Mouse (Mus musculus) embryo, embryonic 10 days (tissue): ENCODE measurements at regions not wholly inside any gene's neighbourhood (a gene's known extent, or its start where the extent isn't known, plus 50 kb on each side); places are given as distances from the start of the nearest gene placed in this dataset.

ENCODE experiments used
- DNase-seq: peaks from one replicate; pipeline ENCODE4 v3.0.0-alpha.2; 2015; ENCODE audit warnings: low spot score

DNA sequence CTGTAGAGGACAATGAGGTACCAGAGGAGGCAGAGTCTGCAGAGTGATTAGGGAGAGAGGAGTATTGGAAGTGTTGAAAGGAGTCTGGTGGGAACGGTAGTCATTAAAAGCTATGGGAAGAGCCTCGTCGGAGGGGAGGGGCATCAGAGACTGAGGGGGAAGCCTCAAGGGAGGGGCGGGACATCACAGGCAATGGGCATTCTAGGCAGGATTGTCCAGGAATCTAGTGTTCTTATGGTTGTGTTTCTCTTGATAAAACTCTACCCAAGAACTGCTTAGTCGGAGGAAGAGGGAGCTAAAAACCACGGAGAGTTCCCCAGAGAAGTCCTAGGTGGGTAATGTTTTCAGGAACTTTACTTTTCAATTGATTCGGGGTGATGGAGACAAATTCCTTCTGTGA is 90.2 kb downstream of the Sec23ip start:
- no peak for DNase-seq

DNA sequence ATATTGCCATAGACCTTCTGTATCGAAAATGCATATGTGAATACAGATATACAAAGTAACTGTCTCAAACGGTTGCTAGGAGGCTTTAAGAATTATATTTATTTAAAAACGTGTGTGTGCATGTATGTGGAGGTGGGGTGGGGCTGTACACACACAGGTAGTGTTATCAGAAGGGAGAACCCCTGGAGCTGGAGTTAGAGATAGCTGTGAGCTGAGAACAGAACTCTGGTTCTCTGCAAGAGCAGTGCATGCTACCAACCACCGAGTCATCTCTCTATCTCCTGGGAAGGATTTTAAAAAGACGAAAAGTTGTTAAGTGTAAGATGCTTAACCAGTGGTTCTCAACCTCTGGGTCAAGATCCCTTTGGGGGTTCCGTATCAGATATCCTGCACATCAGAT is 91.7 kb downstream of the Sec23ip start:
- no peak for DNase-seq

DNA sequence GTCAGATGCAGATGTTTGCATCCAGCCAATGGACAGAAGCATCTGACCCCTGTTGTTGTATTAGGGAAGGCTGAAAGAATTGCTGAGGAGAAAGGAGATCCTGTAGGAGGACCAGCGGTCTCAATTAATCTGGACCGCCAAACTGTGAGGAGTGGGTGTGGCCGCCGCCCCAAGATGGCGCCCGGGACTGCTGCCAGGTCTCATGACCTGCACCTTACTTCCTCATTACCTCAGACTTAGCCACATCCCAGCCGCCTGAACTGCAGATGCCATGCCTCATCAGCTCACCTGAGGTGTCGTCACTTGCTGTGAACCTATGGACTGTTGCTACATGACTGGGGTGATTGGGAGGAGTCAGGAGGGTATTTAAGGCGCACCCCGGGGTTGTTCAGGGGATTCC is 97.8 kb downstream of the Sec23ip start:
- no peak for DNase-seq

DNA sequence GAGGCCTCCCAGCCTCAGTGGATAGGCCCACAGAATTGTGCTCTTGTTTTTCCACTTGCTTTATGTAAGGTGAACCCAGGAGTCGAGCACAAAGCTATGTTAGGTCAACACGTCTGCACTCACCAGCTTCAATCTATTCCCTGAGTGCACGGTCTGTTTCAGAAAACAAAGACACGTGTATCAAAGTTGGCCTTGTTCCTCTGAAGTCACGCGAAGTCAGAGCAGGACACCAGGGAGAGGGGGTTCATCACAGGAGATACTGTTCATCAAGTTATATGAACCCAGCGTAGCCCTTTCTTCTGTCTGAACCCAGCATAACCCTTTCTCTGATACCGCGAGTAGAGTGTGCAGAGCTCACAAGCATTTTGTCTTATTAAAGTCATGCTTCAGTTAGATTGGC is 98.8 kb downstream of the Sec23ip start:
- DNase-seq: no peak

DNA sequence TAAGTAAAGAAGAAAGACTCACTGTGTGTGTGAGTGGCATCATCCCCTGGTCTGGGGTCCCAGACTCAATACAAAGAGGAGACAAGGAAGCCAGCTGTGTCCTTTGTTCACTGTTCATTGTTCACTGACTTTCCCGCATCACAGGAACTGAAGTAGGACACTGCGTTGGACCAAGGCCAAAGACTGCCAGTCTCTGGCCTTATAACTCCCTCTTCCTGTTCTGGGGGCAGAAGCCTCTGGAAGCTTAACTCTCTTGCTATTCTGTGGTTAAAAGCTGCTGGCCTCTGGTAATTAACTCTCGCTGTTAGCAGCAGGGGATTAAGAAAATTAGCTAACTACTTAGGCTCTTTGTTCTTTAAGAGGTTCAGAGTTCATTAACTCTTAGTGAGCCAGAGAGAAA is 104.5 kb downstream of the Sec23ip start:
- no peak for DNase-seq

DNA sequence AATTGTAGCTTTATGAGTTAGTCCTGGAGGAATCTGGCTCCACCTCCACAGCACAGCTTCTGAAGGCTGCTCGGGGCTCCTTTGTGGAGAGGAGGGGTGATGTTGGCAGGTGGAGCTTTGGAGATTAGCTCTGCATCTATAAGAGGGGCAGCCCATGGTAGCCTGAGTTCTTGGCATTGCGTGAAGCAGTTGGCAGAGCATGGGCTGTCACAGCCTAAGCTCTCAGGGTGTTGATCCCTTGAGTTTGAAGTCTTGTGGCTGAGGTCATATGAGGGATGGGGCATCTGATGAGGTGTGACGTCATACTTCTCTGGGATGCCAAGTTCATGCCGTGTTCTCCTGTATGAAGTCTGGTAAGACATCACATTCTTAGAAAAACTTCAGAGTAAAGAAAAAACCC is 109.5 kb downstream of the Sec23ip start:
- DNase-seq: no peak

DNA sequence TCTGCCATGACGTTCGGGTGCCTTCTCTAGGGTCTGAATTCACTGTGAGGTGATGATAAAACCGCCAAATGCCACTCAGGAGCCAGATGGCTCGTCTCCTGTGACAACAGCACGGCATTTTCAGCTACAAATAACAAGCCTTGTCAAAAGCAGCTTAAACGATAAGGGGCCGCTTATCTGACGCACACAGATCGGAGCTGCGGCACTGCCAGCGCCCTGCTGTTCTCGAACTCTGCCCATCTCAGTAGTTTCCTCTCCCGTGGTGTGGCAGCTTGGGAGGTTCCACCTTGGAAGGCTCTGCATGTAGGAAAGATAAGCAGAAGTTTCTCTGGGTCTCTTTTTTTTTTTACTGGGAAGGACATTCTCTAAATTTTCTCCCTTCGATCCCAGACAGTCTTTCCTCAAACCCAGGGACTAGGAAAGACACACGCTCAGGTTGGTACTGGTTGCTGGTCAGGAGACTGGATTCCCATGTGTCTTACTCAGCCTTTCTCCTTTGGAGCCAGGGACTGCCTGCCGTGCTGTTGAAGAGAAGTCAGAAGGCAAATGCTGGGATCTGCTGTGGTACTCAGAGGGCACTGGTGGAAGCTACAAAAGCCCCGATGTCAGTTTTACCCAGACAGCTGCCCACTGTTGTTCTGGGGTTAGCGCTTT is 110.1 kb downstream of the Sec23ip start:
- no peak for DNase-seq

DNA sequence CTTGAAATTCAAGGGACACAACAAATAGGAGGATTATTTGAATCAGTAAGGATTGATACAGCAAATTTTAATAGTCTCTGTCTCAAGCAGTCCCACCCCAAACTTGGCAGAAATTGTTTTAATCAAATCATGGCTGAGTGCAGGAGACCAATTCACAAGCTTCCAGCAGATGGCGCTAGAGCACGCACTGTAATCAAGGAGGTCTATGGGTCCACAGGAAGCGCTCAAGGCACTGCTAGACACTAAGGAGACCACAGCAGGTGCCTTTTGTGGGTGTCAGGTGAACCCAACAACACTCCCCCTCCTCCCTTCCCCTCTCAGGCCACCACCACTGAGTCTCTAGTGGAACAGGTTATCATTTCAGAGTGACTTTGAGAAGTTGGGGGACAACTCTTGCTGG is 115.4 kb downstream of the Sec23ip start:
- peak; percentile 89 for DNase-seq

DNA sequence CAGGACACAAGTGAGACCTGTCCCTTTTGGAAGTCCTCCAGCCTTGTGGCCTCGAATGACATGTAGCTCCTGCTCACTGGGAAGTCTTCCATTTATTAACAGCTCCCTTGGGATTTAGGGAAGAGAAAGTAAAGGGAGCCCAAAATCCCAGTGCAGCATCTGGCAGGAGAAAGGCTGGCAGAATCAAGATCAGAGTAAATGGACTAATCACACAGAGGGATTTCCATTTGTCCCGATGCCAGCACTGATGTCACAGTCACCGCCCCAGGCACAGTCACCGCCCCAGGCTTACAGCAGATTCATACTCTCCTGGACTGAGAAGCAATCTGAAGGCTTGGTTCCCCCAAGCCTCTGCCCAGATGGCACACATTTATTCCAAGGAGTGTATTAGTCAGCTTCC is 116.0 kb downstream of the Sec23ip start:
- DNase-seq: no peak

DNA sequence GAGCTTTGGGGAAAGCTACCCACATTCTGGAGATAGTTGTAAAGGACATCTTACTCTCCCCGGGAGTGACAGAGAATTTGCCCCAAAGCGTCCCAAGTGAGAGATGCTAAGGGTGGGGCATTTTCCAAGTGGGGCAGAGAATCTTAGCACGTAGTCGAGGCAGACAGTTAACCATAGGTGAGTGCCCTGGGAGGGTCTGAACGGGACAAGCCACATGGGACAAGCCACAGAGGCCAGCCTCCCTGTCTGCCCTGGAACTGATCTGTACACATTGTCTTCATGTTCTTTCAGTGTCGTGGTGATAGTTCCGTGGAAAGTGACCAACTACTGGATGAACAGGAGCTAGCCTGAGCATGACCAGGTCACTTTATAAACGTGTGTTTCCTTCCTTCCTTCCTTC is 116.6 kb downstream of the Sec23ip start:
- no peak for DNase-seq

DNA sequence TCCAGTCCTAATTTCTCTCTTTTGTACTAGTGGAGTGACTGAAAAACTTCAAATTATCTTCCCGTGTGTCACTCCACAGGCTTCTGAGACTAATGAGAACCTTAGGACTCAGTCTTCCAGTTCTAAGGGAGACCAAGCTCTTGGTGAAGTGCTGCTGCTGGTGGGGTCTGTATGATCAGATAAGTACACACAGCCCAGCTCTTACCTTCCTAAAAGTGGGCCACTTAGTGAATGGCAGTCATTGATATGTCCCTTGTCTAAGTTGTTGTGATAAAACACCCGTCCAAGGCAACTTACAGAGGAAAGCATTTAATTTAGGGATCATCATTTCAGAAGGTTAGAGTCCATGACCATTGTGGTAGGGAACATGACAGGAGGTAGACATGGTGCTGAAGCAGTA is 124.1 kb downstream of the Sec23ip start:
- DNase-seq: no peak

DNA sequence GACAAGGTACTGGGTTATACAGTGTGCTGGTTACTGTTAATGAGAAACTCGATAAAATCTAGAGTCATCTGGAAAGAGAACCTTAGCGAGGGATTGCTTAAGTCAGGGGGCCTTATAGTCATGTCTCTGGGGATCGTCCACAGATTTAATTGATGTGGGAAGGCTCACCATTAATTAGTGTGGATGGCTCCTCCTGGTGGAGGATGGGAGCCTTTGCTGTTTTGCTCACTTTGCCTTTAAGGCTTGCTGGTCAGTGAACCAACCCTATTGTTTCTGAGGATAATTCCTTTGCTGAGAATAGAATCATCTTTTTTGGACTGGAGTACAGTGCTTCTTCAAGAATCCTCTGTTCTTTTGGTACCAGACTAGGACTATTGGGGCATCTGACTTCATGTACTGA is 139.3 kb downstream of the Sec23ip start:
- DNase-seq: no peak

DNA sequence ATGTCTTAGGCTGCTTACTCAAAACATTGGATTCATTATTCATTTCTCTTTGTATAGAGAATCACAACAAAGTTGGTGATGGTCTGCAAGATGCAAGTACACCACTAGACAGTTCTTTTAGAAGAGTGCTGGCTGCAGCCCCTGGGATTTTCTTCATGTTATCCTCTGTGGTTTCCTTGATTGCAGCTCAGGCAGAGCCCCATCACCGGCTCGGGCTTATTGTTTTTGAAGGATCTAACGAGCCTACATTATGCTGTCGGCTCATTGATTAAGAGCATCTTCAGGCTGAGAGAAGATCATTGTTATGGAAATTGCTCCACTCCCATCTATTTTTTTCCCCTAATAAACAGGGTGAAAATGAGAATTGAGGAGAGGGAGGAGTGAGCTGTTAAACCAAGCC is 140.8 kb downstream of the Sec23ip start:
- no peak for DNase-seq

DNA sequence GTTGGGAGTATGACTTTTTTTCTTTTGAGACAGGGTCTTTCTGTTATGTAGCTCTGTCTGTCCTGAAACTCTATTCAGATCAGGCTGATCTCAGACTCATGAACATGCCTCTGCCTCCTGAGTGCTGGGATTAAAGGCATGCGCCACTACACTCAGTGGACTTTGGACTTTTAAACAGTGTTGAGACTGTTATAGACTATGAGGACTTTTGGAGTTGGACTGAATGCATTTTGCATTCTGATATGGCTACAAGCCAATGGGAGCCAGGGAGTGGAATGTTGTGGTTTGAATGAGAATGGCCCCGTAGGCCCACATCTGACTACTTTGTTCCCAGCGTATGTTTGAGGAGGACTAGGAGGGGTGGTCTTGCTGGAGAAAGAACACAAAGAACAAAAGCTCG is 165.4 kb downstream of the Sec23ip start:
- DNase-seq: no peak

DNA sequence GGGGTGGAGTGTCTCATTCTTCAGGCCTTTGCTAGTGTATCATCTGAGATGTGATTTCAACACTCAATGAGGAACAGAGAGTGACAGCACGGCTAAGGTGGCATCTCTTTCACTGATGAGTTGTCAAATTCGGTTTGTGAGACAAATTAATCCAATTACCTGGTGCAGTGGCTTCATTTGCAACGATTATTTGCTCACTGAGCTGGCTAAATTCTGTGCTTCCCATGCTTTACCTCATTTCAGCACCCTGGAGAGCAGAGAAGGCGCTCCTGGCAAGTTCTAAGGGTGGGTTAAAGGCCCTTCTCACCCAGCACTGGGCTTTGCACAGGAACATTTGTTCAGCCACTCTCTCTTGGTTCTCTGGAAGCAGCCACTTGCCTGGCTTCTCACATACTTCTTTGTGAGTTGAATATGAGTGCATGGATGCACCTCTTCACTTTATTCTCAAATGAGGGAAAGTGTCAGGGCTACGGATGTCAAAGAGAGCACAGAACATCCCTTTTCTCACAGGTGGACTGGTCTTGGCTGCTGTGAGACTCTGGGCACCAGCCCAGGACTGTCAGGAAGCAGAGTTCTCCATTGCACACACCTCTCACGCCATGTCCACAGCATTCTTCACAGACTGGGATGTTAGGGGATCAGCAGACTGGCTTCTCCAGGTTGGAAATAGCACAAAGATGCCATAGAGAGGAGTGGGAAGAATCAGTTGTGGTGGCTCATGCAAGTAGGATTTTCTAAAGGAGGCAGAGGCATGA is 193.4 kb downstream of the Sec23ip start:
- DNase-seq: peak; percentile 76

DNA sequence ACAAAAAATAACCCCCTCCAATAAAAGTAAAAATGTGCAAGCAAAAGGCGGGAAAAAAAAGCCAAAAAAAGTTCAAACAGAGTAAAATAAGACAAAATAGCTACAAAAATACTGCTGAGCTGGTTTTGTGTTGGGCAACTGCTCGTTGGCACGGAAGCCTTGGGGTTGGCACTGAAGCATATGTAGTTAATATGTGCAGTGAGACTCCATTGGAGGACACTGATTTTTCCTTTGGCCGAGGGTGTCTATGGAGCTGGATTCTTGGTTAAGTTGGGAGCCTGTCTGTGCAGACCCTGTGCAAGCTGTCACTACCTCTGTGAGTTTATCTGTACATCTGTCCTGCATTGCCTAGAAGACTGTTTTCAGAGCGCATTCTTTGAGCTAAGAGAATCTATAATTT is 215.8 kb downstream of the Sec23ip start:
- DNase-seq: no peak

DNA sequence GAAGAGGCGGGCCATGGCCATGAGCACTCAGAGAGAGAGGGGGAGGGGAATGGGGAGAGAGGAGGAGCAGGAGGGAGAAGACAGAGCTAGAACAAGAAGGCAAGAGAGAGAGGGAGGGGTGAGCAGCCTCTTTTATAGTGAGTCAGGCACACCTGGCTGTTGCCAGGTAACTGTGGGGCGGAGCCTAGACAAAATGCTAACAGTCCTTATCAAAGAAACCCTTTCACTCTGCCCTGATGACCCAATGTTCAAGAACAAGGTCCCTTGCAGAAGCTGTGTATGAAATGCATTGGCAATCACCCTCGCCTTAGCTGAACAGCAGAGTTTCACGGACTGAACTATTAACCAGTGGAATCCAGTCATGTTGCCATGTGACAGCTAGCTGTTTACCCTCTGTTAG is 235.2 kb downstream of the Sec23ip start:
- no peak for DNase-seq

DNA sequence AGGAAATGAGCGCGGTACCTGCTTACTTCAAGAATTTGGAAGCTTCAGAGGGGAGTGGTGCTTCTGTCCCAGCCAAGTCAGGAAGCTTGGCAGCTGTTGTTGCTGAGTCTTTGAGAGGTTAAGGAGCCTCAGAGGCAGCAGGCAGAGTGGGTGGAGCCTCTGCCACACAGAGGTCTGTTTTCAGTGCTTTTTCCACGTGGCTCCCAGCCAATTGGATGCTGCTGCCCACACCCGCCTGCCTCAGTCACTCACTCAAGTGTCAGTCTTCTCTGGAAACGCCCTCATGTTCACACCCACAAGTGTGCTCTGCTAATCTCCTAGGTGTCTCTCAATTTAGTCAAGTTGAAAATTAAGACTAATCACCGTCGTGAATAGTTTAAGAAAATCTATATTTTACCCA is 236.1 kb downstream of the Sec23ip start:
- DNase-seq: peak; percentile 40

DNA sequence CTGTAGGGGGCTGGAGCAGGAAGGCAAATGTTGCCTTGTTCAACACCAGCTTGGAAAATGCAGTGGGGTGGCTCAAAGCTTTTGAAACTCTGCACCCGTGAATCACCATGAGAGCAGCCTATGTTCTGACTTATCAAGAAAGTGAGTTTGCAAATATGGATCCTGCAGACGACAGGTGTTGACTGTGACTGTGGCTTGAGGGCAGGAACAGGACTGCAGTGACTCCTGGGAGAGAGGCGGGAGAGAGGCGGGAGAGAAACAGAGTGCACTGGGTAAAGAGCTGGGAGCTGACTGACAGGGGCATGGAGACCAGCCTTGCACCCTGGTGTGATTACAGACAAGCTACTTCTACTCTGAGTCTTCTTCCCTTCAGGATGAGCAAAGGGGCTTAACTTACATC is 254.0 kb downstream of the Sec23ip start:
- no peak for DNase-seq

DNA sequence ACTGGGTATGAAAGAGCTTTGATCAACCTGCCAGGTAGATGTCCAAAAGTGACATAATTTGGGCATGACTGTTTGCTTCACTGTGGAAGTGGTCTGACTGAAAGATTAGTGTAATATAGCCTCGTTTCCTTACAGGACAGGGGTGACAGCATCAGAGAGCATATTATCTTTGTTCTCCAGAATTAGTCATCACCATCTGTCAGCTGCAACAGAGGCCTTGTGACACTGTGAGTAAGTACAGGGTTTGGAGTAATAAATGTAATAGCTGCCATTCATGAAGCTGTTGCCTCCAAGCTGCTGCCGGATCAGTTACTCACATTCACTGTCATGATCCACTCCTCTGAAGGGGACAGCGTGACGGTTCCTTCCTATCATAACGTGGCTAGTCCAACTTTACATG is 254.4 kb upstream of the Plpp4 start:
- DNase-seq: no peak

DNA sequence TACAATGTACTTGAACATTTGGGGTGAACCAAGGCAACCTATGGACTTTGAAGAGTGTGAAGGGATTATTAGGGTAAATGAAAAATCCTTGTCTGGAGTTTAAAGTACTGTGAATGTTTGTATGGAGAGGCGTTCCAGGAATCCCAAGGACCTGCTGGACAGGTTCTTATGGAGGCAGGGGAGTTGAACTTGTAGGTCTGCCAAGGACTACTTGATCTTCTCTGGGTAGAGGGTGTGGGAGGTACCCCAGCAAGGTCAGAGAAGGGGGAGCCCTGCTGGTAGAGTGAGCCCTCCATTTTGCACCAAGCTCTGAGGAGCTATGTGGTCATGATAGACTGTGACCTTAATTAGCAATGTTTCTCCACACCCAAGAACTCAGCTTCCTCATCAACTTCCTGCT is 253.7 kb upstream of the Plpp4 start:
- no peak for DNase-seq

DNA sequence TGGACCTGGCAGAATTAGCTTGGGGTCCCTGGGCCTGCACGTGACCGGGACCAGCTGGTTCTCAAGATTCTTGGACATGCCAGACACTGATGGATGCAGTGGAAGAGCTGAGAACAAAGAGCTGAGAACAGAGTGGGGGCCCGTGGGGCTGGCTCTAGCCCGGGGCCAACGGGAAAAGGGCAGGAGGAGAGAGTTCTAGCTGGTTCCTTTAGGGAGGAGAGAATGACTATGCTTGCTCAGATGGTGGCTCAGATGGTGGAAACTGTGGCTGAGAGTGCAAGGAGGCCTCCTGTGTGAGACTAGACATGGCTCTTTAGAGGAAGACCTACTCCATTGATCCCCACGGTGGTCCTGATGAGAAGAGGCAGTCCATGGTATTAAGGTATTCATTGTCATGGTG is 240.5 kb upstream of the Plpp4 start:
- DNase-seq: no peak

DNA sequence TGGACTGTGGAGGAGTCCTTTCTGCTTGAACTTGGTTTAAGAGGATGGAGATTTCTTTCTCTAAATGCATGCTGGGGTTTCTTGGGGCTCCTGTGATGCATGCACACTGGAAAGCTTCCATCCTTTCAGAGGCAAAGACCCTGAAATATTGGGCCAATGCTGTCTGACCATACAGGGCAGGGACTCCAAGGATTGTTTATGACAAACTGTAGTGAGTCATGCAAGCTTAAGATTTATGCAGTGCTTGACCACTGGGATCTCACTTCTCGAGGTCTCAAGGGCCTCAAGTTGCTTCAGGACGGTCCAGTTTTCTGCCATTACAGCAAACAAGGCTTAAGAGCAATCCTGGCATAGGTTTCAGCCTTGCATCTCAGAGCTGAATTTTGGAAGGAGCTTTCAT is 229.7 kb upstream of the Plpp4 start:
- DNase-seq: no peak

DNA sequence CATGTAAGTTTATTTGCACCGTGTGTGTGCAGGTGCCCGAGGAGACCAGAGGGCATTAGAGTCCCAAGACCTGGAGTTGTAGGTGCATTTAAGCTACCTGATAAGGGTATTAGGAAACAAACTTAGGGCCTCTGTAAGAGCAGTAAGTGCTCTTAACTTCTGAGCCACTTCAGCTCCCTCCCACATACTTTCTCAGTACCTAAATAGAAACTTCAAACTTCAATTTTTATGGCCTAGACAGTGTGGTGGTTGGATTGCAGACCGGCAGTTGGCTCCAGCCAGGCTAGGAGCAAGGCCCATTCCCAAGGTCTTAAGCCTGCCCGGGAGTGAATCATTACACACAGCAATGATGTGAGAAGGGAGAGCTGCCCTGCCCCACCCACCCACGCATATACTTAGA is 208.8 kb upstream of the Plpp4 start:
- no peak for DNase-seq
